In the genomic region with DNA sequence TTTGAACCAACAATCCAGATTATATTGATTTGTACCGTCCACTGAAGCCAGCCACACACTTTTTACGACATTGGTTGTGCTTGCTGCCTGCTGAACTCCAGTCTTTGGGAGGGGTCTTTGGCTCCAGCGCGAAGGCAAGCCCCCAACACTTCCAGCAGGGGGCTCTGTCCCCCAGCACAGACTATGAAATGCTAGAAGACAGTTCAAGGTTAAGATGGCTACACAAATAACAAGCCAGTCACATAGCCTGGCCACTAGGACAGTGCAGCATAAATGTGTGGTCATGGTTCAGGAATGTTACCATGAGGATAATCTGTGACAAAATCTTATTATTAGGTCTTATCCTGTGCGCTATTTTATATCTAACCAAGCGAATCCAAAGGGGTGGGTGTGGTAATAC, we compare ENCODE assay signal across 9 mouse cellular contexts.
DNase-seq lines count a peak whose midpoint lies in the region; ATAC-seq and TF ChIP-seq lines count a peak whose summit lies in the region.
"Had no signal": no experiment of that assay in that cellular context is flagged by ENCODE, and none has a peak within 500 bp of the region (broad histone marks: within the 10 kb centered on the region; RNA-seq: fewer than 3 reads in every experiment).

No protein-coding gene starts in this region.

- H3K9me3 ChIP-seq in E14TG2a.4 (ENCODE audit: low read length): no peaks in the 10 kb centered on the region
- no peaks in the 10 kb centered on the region for H3K9me3 ChIP-seq in embryonic facial prominence, embryonic 14.5 days (ENCODE audit: control insufficient read depth, low read length)
- H3K9me3 ChIP-seq: hindbrain, embryonic 15.5 days had no signal

- no peak overlapping the region for H3K27ac ChIP-seq in embryonic facial prominence, embryonic 14.5 days (replicated peaks; ENCODE audit: low read depth, low read length)

- no peaks in the 10 kb centered on the region for H3K27me3 ChIP-seq in E14TG2a.4 (ENCODE audit: insufficient read depth, low read length)
- no peaks in the 10 kb centered on the region for H3K27me3 ChIP-seq in embryonic facial prominence, embryonic 14.5 days (replicated peaks; ENCODE audit: control insufficient read depth, insufficient read depth, low read length)
- H3K27me3 ChIP-seq: hindbrain, embryonic 15.5 days had no signal

- no peak overlapping the region for H3K4me3 ChIP-seq in E14TG2a.4 (replicated peaks; ENCODE audit: low read length)
- no peak overlapping the region for H3K4me3 ChIP-seq in embryonic facial prominence, embryonic 14.5 days (ENCODE audit: low read depth, low read length)
- H3K4me3 ChIP-seq: hindbrain, embryonic 15.5 days had no signal

- no peak overlapping the region for H3K9ac ChIP-seq in embryonic facial prominence, embryonic 14.5 days (ENCODE audit: low read depth, low read length)
- H3K9ac ChIP-seq: hindbrain, embryonic 15.5 days had no signal

- H3K4me2 ChIP-seq in embryonic facial prominence, embryonic 14.5 days (ENCODE audit: low read depth, low read length): no peak overlapping the region
- H3K4me2 ChIP-seq: hindbrain, embryonic 15.5 days had no signal

- H3K36me3 ChIP-seq in E14TG2a.4 (ENCODE audit: insufficient read depth, low read length): no peaks in the 10 kb centered on the region
- no peaks in the 10 kb centered on the region for H3K36me3 ChIP-seq in embryonic facial prominence, embryonic 14.5 days (ENCODE audit: control insufficient read depth, insufficient read depth, low read length)
- H3K36me3 ChIP-seq: hindbrain, embryonic 15.5 days had no signal

- H3K4me1 ChIP-seq in E14TG2a.4 (replicated peaks; ENCODE audit: low read depth, low read length): peaks cover 59% of the 10 kb centered on the region
- H3K4me1 ChIP-seq in embryonic facial prominence, embryonic 14.5 days (ENCODE audit: control insufficient read depth, insufficient read depth, low read length): peaks cover 14% of the 10 kb centered on the region

- TF ChIP-seq CTCF in E14TG2a.4 (conservative IDR thresholded peaks at IDR 0.05; ENCODE audit: low read length): peak; percentile 77

- peak; percentile 17 for DNase-seq in gastrocnemius, adult 18-20 months (ENCODE audit: low spot score)
- no peak for DNase-seq in gastrocnemius, postnatal 25 days
- DNase-seq in embryonic facial prominence, embryonic 14.5 days (ENCODE audit: low spot score): peak; percentile 53
- peak; percentile 46 to 61 for DNase-seq in kidney, postnatal 4 days
- peak; percentile 10 to 19 for DNase-seq in thymus, postnatal 36 days
- DNase-seq in cerebellum, adult 9-10 months: no peak
- DNase-seq in urinary bladder, postnatal 10 days (ENCODE audit: low spot score): no peak

- no peak; the same call in 1 of the 2 replicates for ATAC-seq in embryonic facial prominence, embryonic 14.5 days (ENCODE audit: low read depth)

- WGBS in embryonic facial prominence, embryonic 14.5 days: 49% methylated on average over 6 of the region's 6 CpGs

Comparison
In these comparisons a context has a peak if more than half of its experiments do, and no peak if none do; other contexts are left out.
1. DNase-seq: peak in gastrocnemius, adult 18-20 months (single experiment), embryonic facial prominence, embryonic 14.5 days (single experiment), kidney, postnatal 4 days (2 of 2) and thymus, postnatal 36 days (2 of 2); none in gastrocnemius, postnatal 25 days (single experiment), cerebellum, adult 9-10 months (single experiment) and urinary bladder, postnatal 10 days (single experiment).